Mouse (Mus musculus): ENCODE measurements around the gene Olfr1206. TPM values are rescaled to one million over a fixed set of nuclear protein-coding genes. Genes with fewer than 3 reads are reported as not detected.

Gene Olfr1206
- total RNA-seq (2021), result not detected
- long read RNA-seq, experiment 1, result 0 reads
- long read RNA-seq, experiment 2, result 0 reads

DNA sequence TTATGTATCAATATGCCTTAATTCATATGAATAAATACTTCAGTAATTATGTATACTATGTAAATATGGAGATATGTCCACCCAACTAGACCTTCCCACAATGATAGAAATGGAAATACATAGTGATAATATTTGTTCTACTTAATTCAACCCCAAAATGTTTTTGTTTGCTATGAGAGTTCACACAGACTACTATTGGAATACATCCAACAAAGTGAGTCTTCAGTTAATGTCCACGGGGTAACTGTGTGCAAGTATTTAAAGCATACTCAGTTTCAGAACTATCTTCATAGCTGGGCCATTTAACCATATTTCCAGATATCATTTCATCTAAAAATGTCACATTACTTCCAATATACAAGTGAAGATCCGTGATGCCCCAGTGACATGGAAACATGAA is at the start of gene Olfr1206:
Gene Olfr1206 (plus strand): TSS at position 301 of the 400 bp plus-strand sequence.
- DNase-seq (ENCODE audit: low spot score in 2 of 2), result no peak

DNA sequence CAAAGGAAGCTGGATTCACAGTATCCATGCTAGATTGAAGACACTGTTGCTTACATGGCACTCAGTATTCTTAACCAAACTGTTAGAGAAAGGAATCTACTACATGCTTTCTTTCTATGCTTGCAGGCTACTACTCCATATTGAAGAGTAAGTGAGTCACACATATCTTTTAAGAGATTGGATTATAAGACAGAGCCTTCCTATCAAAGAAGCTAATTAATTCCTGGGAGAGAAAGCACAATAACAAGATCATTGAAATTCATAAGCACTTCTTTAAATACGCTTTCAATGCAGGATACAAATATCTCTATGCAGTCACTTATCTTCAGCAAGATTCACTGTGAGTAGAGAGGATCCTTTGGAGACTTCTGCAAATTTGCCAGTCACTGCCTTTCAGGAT is 48.8 kb upstream of the Olfr1206 start, which contains the start of gene Olfr1202:
Gene Olfr1202 (plus strand): TSS at position 301 of the 400 bp plus-strand sequence.
- no peak for DNase-seq (ENCODE audit: low spot score in 2 of 2)

DNA sequence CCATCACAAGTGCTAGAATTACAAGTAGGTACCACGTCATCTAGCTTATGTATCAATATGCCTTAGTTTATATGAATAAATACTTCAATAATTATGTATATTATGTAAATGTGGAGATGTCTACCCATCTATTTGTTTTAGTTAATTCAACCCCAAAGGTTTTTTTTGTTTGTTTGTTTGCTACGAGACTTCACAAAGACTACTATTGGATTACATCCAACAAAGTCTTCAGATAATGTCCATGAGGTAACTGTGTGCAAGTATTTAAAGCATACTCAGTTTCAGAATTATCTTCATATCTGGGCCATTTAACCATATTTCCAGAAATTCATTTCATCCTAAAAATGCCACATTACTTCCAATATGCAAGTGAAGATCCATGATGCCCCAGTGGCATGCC is 33.6 kb upstream of the Olfr1206 start, which contains the start of gene Olfr1205:
Gene Olfr1205 (plus strand): TSS at position 301 of the 400 bp plus-strand sequence.
- no peak for DNase-seq (ENCODE audit: low spot score in 2 of 2)

DNA sequence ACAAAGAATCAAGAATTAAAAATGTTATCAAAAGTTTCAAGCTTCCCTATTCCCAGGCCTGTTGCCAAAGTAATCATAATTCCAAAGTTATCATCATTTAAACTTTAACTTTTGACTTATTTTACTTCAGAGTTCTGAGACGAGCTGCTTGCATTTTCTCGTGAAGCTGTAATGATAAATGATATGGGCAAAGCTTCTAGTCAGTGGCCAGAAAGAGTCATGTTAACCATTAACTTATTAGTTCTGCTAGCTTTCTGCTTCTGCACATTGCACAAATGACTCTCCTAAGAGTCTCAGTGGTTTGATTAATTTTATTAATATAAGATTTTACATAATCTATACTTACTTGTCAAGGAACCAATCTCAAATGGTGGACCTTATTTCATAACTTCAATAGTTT is 24.6 kb upstream of the Olfr1206 start:
- no peak for DNase-seq (ENCODE audit: low spot score in 2 of 2)

DNA sequence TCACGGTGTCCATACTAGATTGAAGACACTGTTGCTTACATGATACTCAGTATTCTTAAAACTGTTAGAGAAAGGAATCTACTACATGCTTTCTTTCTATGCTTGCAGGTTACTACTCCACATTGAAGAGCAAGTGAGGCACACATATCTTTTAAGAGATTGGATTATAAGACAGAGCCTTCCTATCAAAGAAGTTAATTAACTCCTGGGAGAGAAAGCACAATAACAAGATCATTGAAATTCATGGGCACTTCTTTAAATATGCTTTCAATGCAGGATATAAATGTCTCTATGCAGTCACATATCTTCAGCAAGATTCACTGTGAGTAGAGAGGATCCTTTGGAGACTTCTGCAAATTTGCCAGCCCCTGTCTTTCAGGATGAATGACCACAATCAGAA is 14.0 kb upstream of the Olfr1206 start, which contains the start of gene Olfr1204:
Gene Olfr1204 (plus strand): TSS at position 301 of the 400 bp plus-strand sequence.
- DNase-seq (ENCODE audit: low spot score in 2 of 2), result no peak

DNA sequence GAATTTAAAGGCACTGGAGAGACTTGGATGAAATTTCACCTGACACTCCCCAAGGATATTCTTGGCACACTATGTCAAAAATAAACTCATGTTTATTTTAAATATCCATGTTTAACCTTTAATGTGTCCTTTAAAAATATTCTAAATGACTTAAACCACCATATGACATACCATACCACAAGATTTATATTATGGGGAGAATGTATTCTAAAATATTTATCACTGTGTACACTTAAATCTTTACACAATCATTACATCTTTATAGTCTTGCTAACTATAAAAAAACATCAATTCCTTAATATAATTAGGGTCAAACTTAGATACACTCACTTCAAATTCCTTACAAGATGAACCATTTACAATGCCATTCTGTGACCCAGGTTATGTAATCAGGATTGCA is 39.2 kb downstream of the Olfr1206 start, which contains the start of gene Olfr1208:
Gene Olfr1208 (minus strand): TSS at position 101 of the 400 bp plus-strand sequence.
- DNase-seq (ENCODE audit: low spot score in 2 of 2), result no peak

DNA sequence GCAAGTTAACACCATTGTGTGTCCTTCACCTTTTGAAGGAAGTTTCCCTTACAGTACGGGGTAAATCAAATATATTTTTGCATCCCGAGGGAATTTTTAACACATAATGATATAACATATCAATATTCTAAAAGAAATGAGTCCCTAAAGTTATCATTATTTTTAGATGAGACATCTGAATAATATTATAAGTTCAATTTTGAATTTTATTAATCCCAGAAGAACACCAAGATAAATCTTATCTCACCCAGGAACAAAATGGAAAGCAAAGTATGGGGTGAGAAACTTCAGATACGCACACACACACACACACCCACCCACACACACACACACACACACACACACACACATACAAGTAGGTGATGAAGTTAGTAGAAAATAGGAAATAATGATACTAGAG is 52.0 kb downstream of the Olfr1206 start, which contains the start of gene Olfr1209:
Gene Olfr1209 (minus strand): TSS at position 101 of the 400 bp plus-strand sequence.
- no peak for DNase-seq (ENCODE audit: low spot score in 2 of 2)

Other genes starting within 250 kb of the Olfr1206 start
- gene Olfr1191-ps1, start 222.7 kb upstream of the Olfr1206 start, total RNA-seq (2021), result under 1 TPM in 1 of 2 experiments, not detected in 1; 0.06 TPM
- not detected for gene Olfr1192-ps1, start 214.7 kb upstream of the Olfr1206 start, total RNA-seq (2021)
- not detected for gene Olfr1193, start 187.6 kb upstream of the Olfr1206 start, total RNA-seq (2021)
- gene Olfr1195, start 174.0 kb upstream of the Olfr1206 start, total RNA-seq (2021), result not detected
- gene Olfr1196, start 158.6 kb upstream of the Olfr1206 start, total RNA-seq (2021), result not detected
- gene Olfr1197, start 130.9 kb upstream of the Olfr1206 start, total RNA-seq (2021), result not detected
- gene Olfr1198, start 111.9 kb upstream of the Olfr1206 start, total RNA-seq (2021), result not detected
- gene Olfr1199, start 102.8 kb upstream of the Olfr1206 start, total RNA-seq (2021), result not detected
- not detected for gene Olfr1200, start 92.7 kb upstream of the Olfr1206 start, total RNA-seq (2021)
- not detected for gene Olfr1201, start 70.2 kb upstream of the Olfr1206 start, total RNA-seq (2021)
- not detected for gene Olfr1202, start 48.7 kb upstream of the Olfr1206 start, total RNA-seq (2021)
- not detected for gene Olfr1205, start 33.5 kb upstream of the Olfr1206 start, total RNA-seq (2021)
- gene Olfr1204, start 13.9 kb upstream of the Olfr1206 start, total RNA-seq (2021), result not detected
- not detected for gene Olfr1208, start 39.1 kb downstream of the Olfr1206 start, total RNA-seq (2021)
- gene Olfr1209, start 51.9 kb downstream of the Olfr1206 start, total RNA-seq (2021), result not detected
- not detected for gene Olfr1211, start 74.9 kb downstream of the Olfr1206 start, total RNA-seq (2021)
- gene Olfr1212, start 90.7 kb downstream of the Olfr1206 start, total RNA-seq (2021), result not detected
- gene Gm13762, start 117.0 kb downstream of the Olfr1206 start, total RNA-seq (2021), result not detected
- gene Olfr1214, start 129.4 kb downstream of the Olfr1206 start, total RNA-seq (2021), result not detected
- not detected for gene Olfr1215, start 143.7 kb downstream of the Olfr1206 start, total RNA-seq (2021)
- not detected for gene Olfr1216, start 155.1 kb downstream of the Olfr1206 start, total RNA-seq (2021)
- gene Olfr1217, start 168.8 kb downstream of the Olfr1206 start, total RNA-seq (2021), result not detected
- not detected for gene Olfr1218, start 198.0 kb downstream of the Olfr1206 start, total RNA-seq (2021)
- not detected for gene Olfr1219, start 220.3 kb downstream of the Olfr1206 start, total RNA-seq (2021)
- gene Olfr1220, start 243.6 kb downstream of the Olfr1206 start, total RNA-seq (2021), result not detected

All from adrenal gland, postnatal 4 days (tissue).